Mouse (Mus musculus): ENCODE results near the gene Fam187a.

DNA sequence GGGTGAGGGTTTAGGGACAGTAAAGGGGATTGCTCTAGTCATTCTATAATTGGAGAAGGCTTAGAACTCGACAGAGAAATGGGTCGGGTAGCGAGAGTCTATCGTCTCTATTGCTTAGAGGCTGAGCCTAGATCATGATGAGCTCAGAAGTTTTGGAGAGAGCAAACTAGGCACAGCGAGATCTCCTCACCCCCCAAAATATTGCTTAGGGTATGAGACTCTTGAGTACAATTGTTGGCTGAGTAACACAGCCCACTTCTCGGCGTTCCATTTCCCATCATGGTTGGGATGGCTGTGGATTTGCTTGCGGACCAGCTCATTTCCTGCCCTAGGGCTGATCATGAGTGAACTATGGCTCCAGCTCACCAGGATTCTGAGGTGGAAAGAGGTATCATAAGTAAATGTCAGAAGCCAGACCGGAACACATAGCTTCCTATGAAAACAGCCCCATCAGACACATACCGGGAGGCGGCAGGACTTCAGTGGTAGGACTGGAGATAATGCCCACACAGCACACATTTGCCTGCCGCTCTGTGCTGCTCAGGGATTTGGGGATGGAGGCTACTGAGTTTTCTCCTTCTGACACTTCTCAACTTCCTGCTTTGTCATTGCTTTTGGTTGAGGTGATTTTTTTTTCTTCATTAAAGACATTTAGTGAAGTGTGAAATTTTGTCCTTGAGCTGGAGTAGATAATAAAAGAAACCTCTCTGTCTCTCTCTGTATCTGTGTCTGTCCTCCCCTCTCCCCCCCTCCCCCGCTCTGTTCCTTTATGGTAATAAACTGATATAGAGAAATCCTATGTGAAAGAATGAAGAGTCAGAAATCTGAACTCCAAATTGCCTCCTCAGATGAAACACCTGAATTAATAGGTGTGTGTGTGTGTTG lies 3.4 kb upstream of the Fam187a start:
- TF ChIP-seq CHD2 (IDR thresholded peaks at IDR 0.05; ENCODE audit: low read depth, low read length): no peak
- TF ChIP-seq HCFC1 (IDR thresholded peaks at IDR 0.05; ENCODE audit: borderline replicate concordance, insufficient read depth, low read length): no peak
- TF ChIP-seq ZC3H11A (IDR thresholded peaks at IDR 0.05; ENCODE audit: borderline replicate concordance, low read depth, low read length): no peak
